Mouse (Mus musculus) left cerebral cortex, adult 11 months (tissue): Measurements from ENCODE around the gene Tmem52.

Experiments used
- DNase-seq: peaks from one replicate; pipeline ENCODE4 v3.0.0; 2022; ENCODE audit warnings: low spot score

The Tmem52 gene

DNA sequence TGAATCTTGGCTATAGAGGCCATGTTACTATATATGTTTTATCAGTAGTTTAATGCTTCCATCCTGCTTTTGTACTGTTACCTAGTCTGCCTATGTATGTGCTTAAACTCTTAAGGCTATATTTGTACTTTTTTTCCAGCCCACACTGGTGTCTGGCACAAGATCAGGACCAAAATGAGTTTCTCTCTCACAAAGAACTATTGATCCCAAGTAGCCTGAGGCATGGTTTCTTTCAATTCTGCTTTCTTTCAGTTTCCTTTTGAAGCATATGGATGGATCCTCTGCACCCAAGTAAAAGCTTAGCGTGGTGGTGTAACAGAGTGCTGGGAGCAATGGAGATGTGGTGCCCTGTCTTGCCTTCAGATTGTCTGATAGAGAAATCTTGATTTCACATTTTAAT lies 42.1 kb downstream of the Tmem52 start:
- DNase-seq = no peak

DNA sequence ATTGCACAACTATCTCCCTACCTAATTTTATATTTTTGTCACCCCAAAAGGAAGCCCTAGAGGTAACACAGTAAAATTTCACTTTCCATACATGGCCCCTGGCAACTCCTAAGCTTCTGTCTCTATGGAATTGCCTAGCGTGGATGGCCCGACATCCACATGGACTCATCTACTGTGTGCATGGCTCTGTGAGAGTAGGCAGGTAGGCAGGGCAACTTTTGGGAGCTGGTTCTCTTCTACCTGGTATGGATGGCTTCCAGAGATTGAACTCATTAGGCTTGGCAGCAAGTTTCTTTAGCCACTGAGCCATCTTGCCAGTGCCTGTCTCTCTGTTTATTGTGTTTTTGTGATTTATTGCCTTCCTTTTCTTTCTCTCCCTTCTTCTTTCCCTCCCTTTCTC lies 45.9 kb downstream of the Tmem52 start:
- DNase-seq = no peak

DNA sequence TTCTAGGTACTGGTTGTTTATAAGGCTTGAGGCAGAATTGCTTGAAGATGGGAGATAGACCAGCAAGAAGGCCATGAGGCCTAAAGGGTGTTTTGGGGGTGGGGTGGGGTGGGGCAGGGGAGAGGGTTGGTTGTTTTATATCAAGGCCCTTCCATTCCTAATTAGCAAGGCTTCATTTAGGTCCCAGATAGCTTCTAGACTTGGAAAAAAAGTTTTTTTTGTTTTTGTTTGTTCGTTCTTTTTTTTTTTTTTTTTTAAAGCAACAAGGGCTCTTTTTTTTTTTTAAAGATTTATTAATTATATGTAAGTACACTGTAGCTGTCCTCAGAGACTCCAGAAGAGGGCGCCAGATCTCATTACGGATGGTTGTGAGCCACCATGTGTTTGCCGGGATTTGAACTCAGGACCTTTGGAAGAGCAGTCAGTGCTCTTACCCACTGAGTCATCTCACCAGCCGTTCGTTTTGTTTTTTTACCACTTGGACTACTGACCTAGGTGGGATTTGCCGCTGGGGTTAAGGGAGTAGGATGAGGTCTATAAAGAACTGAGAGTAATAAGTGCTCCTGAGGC lies 49.1 kb downstream of the Tmem52 start:
- no peak for DNase-seq
